ENCODE assay signal across 9 mouse cellular contexts in genomic region chr8:88282684-88283083, GRCm38 (mm10). TPM values are rescaled to one million over a fixed set of nuclear protein-coding genes. Genes with fewer than 3 reads are reported as not detected.
DNase-seq lines count a peak whose midpoint lies in the region; ATAC-seq and TF ChIP-seq lines count a peak whose summit lies in the region.
"Had no signal": no experiment of that assay in that cellular context is flagged by ENCODE, and none has a peak within 500 bp of the region (broad histone marks: within the 10 kb centered on the region; RNA-seq: fewer than 3 reads in every experiment).

No protein-coding gene starts in this region.

- no peak overlapping the region for H3K4me3 ChIP-seq in kidney, embryonic 14.5 days (ENCODE audit: low read length)
- no peak overlapping the region for H3K4me3 ChIP-seq in embryonic facial prominence, embryonic 10.5 days
- H3K4me3 ChIP-seq in myocyte, result no peak overlapping the region
- no peak overlapping the region for H3K4me3 ChIP-seq in hindbrain, embryonic 11.5 days (ENCODE audit: low read depth, low read length)
- H3K4me3 ChIP-seq: hindbrain, embryonic 15.5 days had no signal

- H3K9ac ChIP-seq in kidney, embryonic 14.5 days (ENCODE audit: low read depth, low read length), result no peak overlapping the region
- no peak overlapping the region for H3K9ac ChIP-seq in hindbrain, embryonic 11.5 days (ENCODE audit: low read depth, low read length)
- H3K9ac ChIP-seq: hindbrain, embryonic 15.5 days had no signal

- H3K36me3 ChIP-seq in kidney, embryonic 14.5 days (ENCODE audit: control insufficient read depth, insufficient read depth, low read length), result no peaks in the 10 kb centered on the region
- no peaks in the 10 kb centered on the region for H3K36me3 ChIP-seq in embryonic facial prominence, embryonic 10.5 days (replicated peaks)
- no peaks in the 10 kb centered on the region for H3K36me3 ChIP-seq in myocyte (ENCODE audit: control insufficient read depth, insufficient read depth)
- H3K36me3 ChIP-seq in hindbrain, embryonic 11.5 days (ENCODE audit: control insufficient read depth, insufficient read depth, low read length), result no peaks in the 10 kb centered on the region
- H3K36me3 ChIP-seq: hindbrain, embryonic 15.5 days had no signal

- H3K9me3 ChIP-seq in kidney, embryonic 14.5 days (ENCODE audit: control insufficient read depth, low read length), result no peaks in the 10 kb centered on the region
- no peaks in the 10 kb centered on the region for H3K9me3 ChIP-seq in embryonic facial prominence, embryonic 10.5 days
- H3K9me3 ChIP-seq in hindbrain, embryonic 11.5 days (ENCODE audit: control insufficient read depth, low read length), result no peaks in the 10 kb centered on the region
- H3K9me3 ChIP-seq: hindbrain, embryonic 15.5 days had no signal

- H3K79me2 ChIP-seq in myocyte (ENCODE audit: control insufficient read depth, insufficient read depth), result peaks cover 31% of the 10 kb centered on the region

- no peaks in the 10 kb centered on the region for H3K27me3 ChIP-seq in kidney, embryonic 14.5 days (ENCODE audit: control insufficient read depth, insufficient read depth, low read length)
- H3K27me3 ChIP-seq in embryonic facial prominence, embryonic 10.5 days (replicated peaks; ENCODE audit: low read depth, poor library complexity, severe bottlenecking), result no peaks in the 10 kb centered on the region
- H3K27me3 ChIP-seq in myocyte (ENCODE audit: control insufficient read depth, insufficient read depth, insufficient read length), result no peaks in the 10 kb centered on the region
- H3K27me3 ChIP-seq in hindbrain, embryonic 11.5 days (ENCODE audit: control insufficient read depth, insufficient read depth, low read length), result no peaks in the 10 kb centered on the region
- H3K27me3 ChIP-seq: hindbrain, embryonic 15.5 days had no signal

- no peak overlapping the region for H3K27ac ChIP-seq in kidney, embryonic 14.5 days (ENCODE audit: low read depth, low read length)
- H3K27ac ChIP-seq in embryonic facial prominence, embryonic 10.5 days (replicated peaks), result no peak overlapping the region; the same call in 1 of the 2 replicates
- H3K27ac ChIP-seq in hindbrain, embryonic 11.5 days (ENCODE audit: low read depth, low read length), result no peak overlapping the region
- H3K27ac ChIP-seq: hindbrain, embryonic 15.5 days had no signal

- H3K4me2 ChIP-seq in kidney, embryonic 14.5 days (replicated peaks; ENCODE audit: low read depth, low read length), result no peak overlapping the region
- peak overlapping the region; percentile 77 for H3K4me2 ChIP-seq in myocyte (ENCODE audit: low read depth)
- H3K4me2 ChIP-seq in hindbrain, embryonic 11.5 days (replicated peaks; ENCODE audit: low read depth, low read length), result no peak overlapping the region
- H3K4me2 ChIP-seq: hindbrain, embryonic 15.5 days had no signal

- peak; percentile 24 for DNase-seq in kidney, adult 18-20 months
- peak; percentile 81 for DNase-seq in embryonic facial prominence, embryonic 10.5 days (ENCODE audit: low spot score)
- DNase-seq in hindlimb bud, embryonic 11.5 days (ENCODE audit: extremely low spot score, low read depth, low spot score), result peak; percentile 53
- no peak for DNase-seq in T-cell, adult 2 months (ENCODE audit: low spot score)
- DNase-seq in hindbrain, embryonic 11.5 days (ENCODE audit: low spot score), result no peak
- DNase-seq in cerebellum, adult 8-10 months, result no peak

- ATAC-seq in kidney, embryonic 14.5 days (ENCODE audit: low FRiP score, low TSS enrichment), result no peak
- ATAC-seq in hindbrain, embryonic 11.5 days (ENCODE audit: low FRiP score), result no peak

- H3ac ChIP-seq in myocyte (ENCODE audit: control insufficient read depth, insufficient read length), result no peak overlapping the region

- WGBS in kidney, embryonic 14.5 days, result 26% methylated on average over 8 of the region's 8 CpGs
- 29% methylated on average over 8 of the region's 8 CpGs for WGBS in embryonic facial prominence, embryonic 10.5 days
- 47% methylated on average over 8 of the region's 8 CpGs for WGBS in hindbrain, embryonic 11.5 days

- no peak for TF ChIP-seq POLR2A in myocyte (IDR thresholded peaks at IDR 0.05; ENCODE audit: insufficient read length, low read depth)

- no peaks in the 10 kb centered on the region for H3K4me1 ChIP-seq in kidney, embryonic 14.5 days (ENCODE audit: control insufficient read depth, insufficient read depth, low read length)
- peaks cover 47% of the 10 kb centered on the region for H3K4me1 ChIP-seq in embryonic facial prominence, embryonic 10.5 days
- H3K4me1 ChIP-seq in hindbrain, embryonic 11.5 days (replicated peaks; ENCODE audit: control insufficient read depth, insufficient read depth, low read length), result no peaks in the 10 kb centered on the region
- H3K4me1 ChIP-seq: hindbrain, embryonic 15.5 days had no signal

TF ChIP-seq in myocyte, 11 proteins besides CTCF, POLR2A, EP300 and RAD21:
- TF ChIP-seq MYOD1 (IDR thresholded peaks at IDR 0.05; ENCODE audit: control insufficient read depth in 1 of 3, insufficient read length in 2 of 3, low read depth in 2 of 3) (peak; percentile 43 to 55 (median 50)), E2F4 (IDR thresholded peaks at IDR 0.05; ENCODE audit: insufficient read depth) (no peak), SRF (IDR thresholded peaks at IDR 0.05; ENCODE audit: control insufficient read depth, insufficient read length, low read depth) (no peak), TCF12 (IDR thresholded peaks at IDR 0.05; ENCODE audit: insufficient read depth, poor library complexity, severe bottlenecking) (peak; percentile 74), MYOG (IDR thresholded peaks at IDR 0.05; ENCODE audit: control insufficient read depth in 1 of 3, insufficient read depth in 1 of 3, insufficient read length in 2 of 3, low read depth in 2 of 3) (peak in 1 of 3 experiments; percentile 9), USF1 (IDR thresholded peaks at IDR 0.05; ENCODE audit: low read depth) (no peak), CEBPB (IDR thresholded peaks at IDR 0.05; ENCODE audit: insufficient read depth, poor library complexity, severe bottlenecking) (peak; percentile 92), TCF3 (IDR thresholded peaks at IDR 0.05; ENCODE audit: insufficient read length, low read depth) (no peak)

RNA-seq across cellular contexts. Expression of gene Adcy7, which starts 10.5 kb away (rescaled TPM):
- polyA plus RNA-seq in kidney, embryonic 14.5 days (2014; fragmentation: Nextera tagmentation; extraction: Ambion mirVana), result 2.0 and 3.1 TPM in 2 replicates
- polyA plus RNA-seq in embryonic facial prominence, embryonic 10.5 days (2016; fragmentation: Nextera tagmentation; extraction: Ambion mirVana), result 2.4 and 2.6 TPM in 2 replicates
- 72.3 TPM for polyA plus RNA-seq in myocyte (2012; fragmentation: generic; extraction: Trizol)
- polyA plus RNA-seq in hindbrain, embryonic 11.5 days (2014; fragmentation: Nextera tagmentation; extraction: Ambion mirVana), result 1.7 and 2.5 TPM in 2 replicates

Comparison
In these comparisons a context has a peak if more than half of its experiments do, and no peak if none do; other contexts are left out.
1. DNase-seq: peak in kidney, adult 18-20 months (single experiment), embryonic facial prominence, embryonic 10.5 days (single experiment) and hindlimb bud, embryonic 11.5 days (single experiment); none in T-cell, adult 2 months (single experiment), hindbrain, embryonic 11.5 days (single experiment) and cerebellum, adult 8-10 months (single experiment).
2. RNA of gene Adcy7, which starts 10.5 kb away (polyA plus RNA-seq): 72.3 TPM in myocyte (single experiment); 2.0 to 3.1 TPM in kidney, embryonic 14.5 days, 2.4 to 2.6 TPM in embryonic facial prominence, embryonic 10.5 days and 1.7 to 2.5 TPM in hindbrain, embryonic 11.5 days; every median in the first group is over 10 times any median in the second.